Comparison of ENCODE assay signal across 17 mouse cellular contexts in the genomic region with DNA sequence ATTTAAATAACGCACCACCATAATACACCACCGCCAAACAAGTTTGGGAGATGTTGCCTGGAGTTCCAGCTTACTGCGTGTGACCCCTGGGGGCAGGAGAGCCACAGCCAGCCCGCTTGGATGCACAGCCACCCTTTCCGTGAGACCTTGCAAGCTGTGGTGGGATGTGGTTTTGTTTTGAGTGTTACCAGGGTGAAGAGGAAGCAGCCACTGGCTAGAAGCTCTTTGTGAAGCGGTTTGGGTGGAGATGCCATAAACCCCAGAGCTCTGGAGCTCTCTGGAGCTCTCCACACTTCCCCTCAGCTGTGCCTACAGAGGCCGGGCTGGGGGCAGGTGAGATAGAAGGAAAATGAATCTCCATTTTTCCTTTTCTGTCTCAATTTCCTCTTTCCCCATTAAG. TPM values are rescaled to one million over a fixed set of nuclear protein-coding genes. Genes with fewer than 3 reads are reported as not detected.
A peak's percentile ranks its signal among the peaks of the same experiment; 100 is the strongest.
DNase-seq lines count a peak whose midpoint lies in the region; ATAC-seq and TF ChIP-seq lines count a peak whose summit lies in the region.
"Had no signal": no experiment of that assay in that cellular context is flagged by ENCODE, and none has a peak within 500 bp of the region (broad histone marks: within the 10 kb centered on the region; RNA-seq: fewer than 3 reads in every experiment).

No protein-coding gene starts in this region.

- no peaks in the 10 kb centered on the region; the same call in 1 of the 2 replicates for H3K4me1 ChIP-seq in liver, postnatal 0 days (ENCODE audit: insufficient read depth)
- H3K4me1 ChIP-seq: stomach, embryonic 15.5 days had no signal

- no peak for TF ChIP-seq CTCF in liver, postnatal 0 days (IDR thresholded peaks at IDR 0.05; ENCODE audit: low read depth)

- no peaks in the 10 kb centered on the region for H3K9me3 ChIP-seq in liver, postnatal 0 days (ENCODE audit: low read length)
- H3K9me3 ChIP-seq: forebrain, embryonic 10.5 days; heart, embryonic 15.5 days; stomach, embryonic 15.5 days had no signal

- no peak overlapping the region for H3K9ac ChIP-seq in liver, postnatal 0 days (replicated peaks)
- H3K9ac ChIP-seq: heart, embryonic 15.5 days; midbrain, embryonic 12.5 days; stomach, embryonic 15.5 days had no signal

- no peak for TF ChIP-seq EP300 in liver, postnatal 0 days (IDR thresholded peaks at IDR 0.05; ENCODE audit: low read depth)

- no peaks in the 10 kb centered on the region for H3K36me3 ChIP-seq in liver, postnatal 0 days (replicated peaks; ENCODE audit: insufficient read depth, low read length)
- H3K36me3 ChIP-seq: forebrain, embryonic 10.5 days; heart, embryonic 15.5 days; midbrain, embryonic 12.5 days; stomach, embryonic 15.5 days had no signal

- H3K27ac ChIP-seq in liver, postnatal 0 days (ENCODE audit: low read depth) = no peak overlapping the region
- H3K27ac ChIP-seq: heart, embryonic 15.5 days; kidney, postnatal 0 days; left cerebral cortex, adult 2 months; midbrain, embryonic 12.5 days; stomach, embryonic 15.5 days had no signal

- no peak overlapping the region for H3K4me3 ChIP-seq in liver, postnatal 0 days (ENCODE audit: low read depth, low read length)
- H3K4me3 ChIP-seq: forebrain, embryonic 10.5 days; heart, embryonic 15.5 days; left cerebral cortex, adult 2 months; midbrain, embryonic 12.5 days; stomach, embryonic 15.5 days had no signal

- 31% methylated on average over 7 of the region's 7 CpGs for WGBS in liver, postnatal 0 days (ENCODE audit: insufficient replicate concordance)

- no peaks in the 10 kb centered on the region for H3K27me3 ChIP-seq in liver, postnatal 0 days (ENCODE audit: insufficient read depth, low read length)
- H3K27me3 ChIP-seq: stomach, embryonic 15.5 days had no signal

- ATAC-seq in CD4-positive, CD25-positive, alpha-beta regulatory T cell, adult 4 months = no peak
- ATAC-seq in megakaryocyte progenitor cell, adult 5-6 weeks (replicated peaks; ENCODE audit: poor library complexity) = peak; percentile 90
- ATAC-seq in liver, postnatal 0 days = no peak
- ATAC-seq: hindbrain, embryonic 16.5 days had no signal

- no peak overlapping the region for H3K4me2 ChIP-seq in liver, postnatal 0 days (ENCODE audit: low read depth, low read length)
- H3K4me2 ChIP-seq: heart, embryonic 15.5 days; liver, embryonic 11.5 days; midbrain, embryonic 12.5 days; stomach, embryonic 15.5 days had no signal

- peak; percentile 47 for DNase-seq in CD4-positive, CD25-positive, alpha-beta regulatory T cell, adult 2 months (ENCODE audit: low read depth, low spot score)
- peak; percentile 43 for DNase-seq in retina, postnatal 1 day
- no peak for DNase-seq in retina, embryonic 14.5 days (ENCODE audit: low spot score)
- DNase-seq in thymus, postnatal 36 days = peak; percentile 35 to 43
- DNase-seq in adrenal gland, postnatal 25 days = no peak
- DNase-seq in liver, postnatal 0 days = no peak
- DNase-seq: cerebellum, adult 11 months had no signal

RNA-seq across cellular contexts. Expression of a gene that starts 38.8 kb away (rescaled TPM):
- 100 to 1,000 TPM; 135 to 144 TPM for polyA plus RNA-seq in CD4-positive, CD25-positive, alpha-beta regulatory T cell, adult 4 months (2017; shearing (Covaris generic))
- total RNA-seq in megakaryocyte progenitor cell, adult 5-6 weeks (2015) = 128 and 137 TPM in 2 replicates
- 182 and 198 TPM in 2 replicates for total RNA-seq in megakaryocyte progenitor cell, adult 5-6 weeks (2017)
- total RNA-seq in adrenal gland, postnatal 25 days (2021) = 17.7 and 24.6 TPM in 2 replicates
- 44.8 and 45.8 TPM in 2 replicates for polyA plus RNA-seq in liver, postnatal 0 days (2015; fragmentation: Nextera tagmentation; extraction: Ambion mirVana)

Comparison
In these comparisons a context has a peak if more than half of its experiments do, and no peak if none do; other contexts are left out.
1. DNase-seq: peak in CD4-positive, CD25-positive, alpha-beta regulatory T cell, adult 2 months (single experiment), retina, postnatal 1 day (single experiment) and thymus, postnatal 36 days (2 of 2); none in retina, embryonic 14.5 days (single experiment), adrenal gland, postnatal 25 days (single experiment) and liver, postnatal 0 days (single experiment).